Mouse (Mus musculus) midbrain, embryonic 12.5 days (tissue): ENCODE results near the gene Sod1. TPM values are rescaled to one million over a fixed set of nuclear protein-coding genes. Genes with fewer than 3 reads are reported as not detected.
A peak's percentile ranks its signal among the peaks of the same experiment; 100 is the strongest.
"Not testable (repeated sequence)": the region's sequence is repeated elsewhere in the genome, so short reads cannot be mapped to it uniquely, and the experiment has no call there.

Experiments
- ATAC-seq: fragments of 200-750 bp; cut with Nextera tagmentation; 2 replicates; pipeline ENCODE4 v1.8.0; 2017; ENCODE audit warnings: low read depth, moderate TSS enrichment, moderate library complexity; ENCODE audit not compliant: low FRiP score
- H3K27ac ChIP-seq: fragments of 300-500 bp; sonication (generic); replicated peaks from 2 replicates; pipeline ENCODE4 v1.5.1; 2016; ENCODE audit warnings: mild to moderate bottlenecking
- H3K27me3 ChIP-seq: fragments of 300-500 bp; sonication (generic); 2 replicates; pipeline ENCODE4 v1.6.1; 2016; ENCODE audit warnings: mild to moderate bottlenecking
- H3K36me3 ChIP-seq: fragments of 300-500 bp; sonication (generic); 2 replicates; pipeline ENCODE4 v1.6.1; 2016
- H3K4me1 ChIP-seq: fragments of 300-500 bp; sonication (generic); 2 replicates; pipeline ENCODE4 v1.6.1; 2016
- H3K4me2 ChIP-seq: fragments of 300-500 bp; sonication (generic); replicated peaks from 2 replicates; pipeline ENCODE4 v1.6.1; 2016; ENCODE audit warnings: mild to moderate bottlenecking, moderate library complexity
- H3K4me3 ChIP-seq: fragments of 300-500 bp; sonication (generic); 2 replicates; pipeline ENCODE4 v1.5.1; 2016; ENCODE audit warnings: mild to moderate bottlenecking
- H3K9ac ChIP-seq: fragments of 300-500 bp; sonication (generic); replicated peaks from 2 replicates; pipeline ENCODE4 v1.6.1; 2016; ENCODE audit warnings: mild to moderate bottlenecking, moderate library complexity
- H3K9me3 ChIP-seq: fragments of 300-500 bp; sonication (generic); 2 replicates; pipeline ENCODE4 v1.6.1; 2016; ENCODE audit warnings: mild to moderate bottlenecking
- WGBS: fragments of 180-500 bp; shearing (Covaris S2); methylation state at CpG from one replicate; pipeline ENCODE4 v1.1.7; 2016; 5-methylcytosine and 5-hydroxymethylcytosine counted together
- polyA plus RNA-seq: library from polyadenylated mRNA; unstranded; fragments of >200 nt; fragmentation: Nextera tagmentation; extraction: Ambion mirVana; gene quantifications from 2 replicates; pipeline ENCODE4 v1.2.1, GENCODE M21; 2016

The Sod1 gene
- polyA plus RNA-seq, 1 experiment from 2014 or later, result 759 TPM

GRCm38 (mm10) chr16:90214731-90215565 lies 5.6 kb upstream of the Sod1 start:
- 95% methylated on average over 11 of the region's 11 CpGs for WGBS
- ATAC-seq, result no peak
- H3K27ac ChIP-seq, result no peak overlapping the region
- no peaks in the 10 kb centered on the region for H3K9me3 ChIP-seq
- peaks cover 3% of the 10 kb centered on the region; the same call in 1 of the 2 replicates for H3K27me3 ChIP-seq
- no peak overlapping the region for H3K4me2 ChIP-seq
- H3K9ac ChIP-seq, result no peak overlapping the region
- H3K4me3 ChIP-seq, result no peak overlapping the region
- H3K4me1 ChIP-seq, result no peaks in the 10 kb centered on the region
- no peaks in the 10 kb centered on the region for H3K36me3 ChIP-seq

- H3K36me3 ChIP-seq, H3K9me3 ChIP-seq, H3K4me3 ChIP-seq, H3K9ac ChIP-seq, H3K27ac ChIP-seq, ATAC-seq, H3K4me2 ChIP-seq, H3K27me3 ChIP-seq, H3K4me1 ChIP-seq: not testable (repeated sequence)
- 88% methylated on average over 5 of the region's 5 CpGs for WGBS
Measured at GRCm38 (mm10) chr16:90215879-90216278, 4.7 kb upstream of the Sod1 start.

GRCm38 (mm10) chr16:90216414-90216813 lies 4.1 kb upstream of the Sod1 start:
- Histone ChIP-seq H3K4me3 (no peak overlapping the region), H3K9ac (no peak overlapping the region), H3K27ac (no peak overlapping the region), H3K27me3 (peaks cover 3% of the 10 kb centered on the region; the same call in 1 of the 2 replicates), H3K4me2 (no peak overlapping the region), H3K36me3 (no peaks in the 10 kb centered on the region), H3K9me3 (no peaks in the 10 kb centered on the region), H3K4me1 (no peaks in the 10 kb centered on the region)
- ATAC-seq, result no peak
- WGBS, result 98% methylated on average over 2 of the region's 2 CpGs

GRCm38 (mm10) chr16:90217356-90217755 lies 3.2 kb upstream of the Sod1 start:
- no peaks in the 10 kb centered on the region for H3K36me3 ChIP-seq
- no peaks in the 10 kb centered on the region for H3K9me3 ChIP-seq
- no peak overlapping the region for H3K4me2 ChIP-seq
- no peak for ATAC-seq
- H3K27ac ChIP-seq, result no peak overlapping the region
- no peak overlapping the region for H3K4me3 ChIP-seq
- WGBS, result 16% methylated on average over 3 of the region's 3 CpGs
- peaks cover 3% of the 10 kb centered on the region; the same call in 1 of the 2 replicates for H3K27me3 ChIP-seq
- peaks cover 7% of the 10 kb centered on the region for H3K4me1 ChIP-seq
- H3K9ac ChIP-seq, result no peak overlapping the region

- no peak overlapping the region for H3K4me3 ChIP-seq
- H3K4me2 ChIP-seq, result no peak overlapping the region
Measured at GRCm38 (mm10) chr16:90217926-90218325, 2.6 kb upstream of the Sod1 start.

GRCm38 (mm10) chr16:90219445-90219844 lies 1.1 kb upstream of the Sod1 start:
- not testable (repeated sequence) for H3K9me3 ChIP-seq, H3K4me3 ChIP-seq, H3K27ac ChIP-seq, H3K27me3 ChIP-seq, H3K9ac ChIP-seq, H3K4me2 ChIP-seq, ATAC-seq
- Histone ChIP-seq H3K4me1 (peaks cover 19% of the 10 kb centered on the region), H3K36me3 (peaks cover 13% of the 10 kb centered on the region)
- 66% methylated on average over 4 of the region's 4 CpGs for WGBS

More at GRCm38 (mm10) chr16:90217926-90218325, 2.6 kb upstream of the Sod1 start:
- Histone ChIP-seq H3K27ac (no peak overlapping the region), H3K36me3 (no peaks in the 10 kb centered on the region), H3K4me1 (peaks cover 13% of the 10 kb centered on the region), H3K9ac (no peak overlapping the region), H3K27me3 (peaks cover 3% of the 10 kb centered on the region; the same call in 1 of the 2 replicates), H3K9me3 (no peaks in the 10 kb centered on the region)
- WGBS, result 69% methylated on average over 4 of the region's 4 CpGs
- ATAC-seq, result no peak

- under 1% methylated on average over 51 of the region's 52 CpGs for WGBS
- Histone ChIP-seq H3K4me1 (peaks cover 19% of the 10 kb centered on the region), H3K27me3 (peaks cover 3% of the 10 kb centered on the region; the same call in 1 of the 2 replicates), H3K4me2 (peak overlapping the region; percentile 59), H3K9ac (peak overlapping the region; percentile 91), H3K36me3 (peaks cover 28% of the 10 kb centered on the region), H3K9me3 (no peaks in the 10 kb centered on the region), H3K4me3 (peak overlapping the region; percentile 82), H3K27ac (peak overlapping the region; percentile 89)
- ATAC-seq, result peak; percentile 83
Measured at GRCm38 (mm10) chr16:90220892-90221431, 408 bp downstream of the Sod1 start.

GRCm38 (mm10) chr16:90221441-90222070 lies 1.0 kb downstream of the Sod1 start:
- ATAC-seq, result no peak
- peaks cover 34% of the 10 kb centered on the region for H3K36me3 ChIP-seq
- peak overlapping the region; percentile 82 for H3K4me3 ChIP-seq
- peak overlapping the region; percentile 91 for H3K9ac ChIP-seq
- H3K9me3 ChIP-seq, result no peaks in the 10 kb centered on the region
- H3K27me3 ChIP-seq, result peaks cover 3% of the 10 kb centered on the region; the same call in 1 of the 2 replicates
- peak overlapping the region; percentile 59 for H3K4me2 ChIP-seq
- H3K27ac ChIP-seq, result peak overlapping the region; percentile 89; the same call in 1 of the 2 replicates
- 14% methylated on average over 20 of the region's 20 CpGs for WGBS
- H3K4me1 ChIP-seq, result peaks cover 19% of the 10 kb centered on the region

GRCm38 (mm10) chr16:90229897-90230296 lies 9.3 kb downstream of the Sod1 start:
- ATAC-seq, result 0 out of 2 replicates have a peak, but pooled peaks have one; percentile 19
- WGBS, result 86% methylated on average over 6 of the region's 6 CpGs
- Histone ChIP-seq H3K27ac (no peak overlapping the region), H3K9ac (no peak overlapping the region), H3K36me3 (peaks cover 53% of the 10 kb centered on the region), H3K4me2 (no peak overlapping the region), H3K9me3 (no peaks in the 10 kb centered on the region), H3K27me3 (no peaks in the 10 kb centered on the region), H3K4me3 (no peak overlapping the region), H3K4me1 (no peaks in the 10 kb centered on the region)

- Histone ChIP-seq H3K27ac (no peak overlapping the region), H3K9ac (no peak overlapping the region), H3K27me3 (no peaks in the 10 kb centered on the region), H3K36me3 (peaks cover 44% of the 10 kb centered on the region), H3K4me2 (no peak overlapping the region), H3K9me3 (no peaks in the 10 kb centered on the region), H3K4me3 (no peak overlapping the region), H3K4me1 (no peaks in the 10 kb centered on the region)
- ATAC-seq, result no peak
- 91% methylated on average over 7 of the region's 7 CpGs for WGBS
Measured at GRCm38 (mm10) chr16:90231302-90231701, 10.7 kb downstream of the Sod1 start.

GRCm38 (mm10) chr16:90233702-90234101 lies 13.1 kb downstream of the Sod1 start:
- 89% methylated on average over 10 of the region's 10 CpGs for WGBS
- H3K9me3 ChIP-seq, result no peaks in the 10 kb centered on the region
- no peaks in the 10 kb centered on the region for H3K4me1 ChIP-seq
- H3K4me2 ChIP-seq, result no peak overlapping the region
- no peak overlapping the region for H3K27ac ChIP-seq
- peaks cover 28% of the 10 kb centered on the region for H3K36me3 ChIP-seq
- H3K27me3 ChIP-seq, result no peaks in the 10 kb centered on the region
- H3K4me3 ChIP-seq, result no peak overlapping the region
- H3K9ac ChIP-seq, result no peak overlapping the region
- no peak for ATAC-seq

GRCm38 (mm10) chr16:90234617-90235016 lies 14.1 kb downstream of the Sod1 start:
- no peak overlapping the region for H3K27ac ChIP-seq
- H3K4me1 ChIP-seq, result no peaks in the 10 kb centered on the region
- H3K4me2 ChIP-seq, result no peak overlapping the region
- no peaks in the 10 kb centered on the region for H3K27me3 ChIP-seq
- no peak for ATAC-seq
- H3K36me3 ChIP-seq, result peaks cover 30% of the 10 kb centered on the region
- no peak overlapping the region for H3K9ac ChIP-seq
- WGBS, result 93% methylated on average over 6 of the region's 6 CpGs
- H3K4me3 ChIP-seq, result no peak overlapping the region
- H3K9me3 ChIP-seq, result no peaks in the 10 kb centered on the region
